Mouse (Mus musculus): Measurements from ENCODE around the gene 1700030K09Rik.

The 1700030K09Rik gene

GRCm38 (mm10) chr8:72443338-72443993 is at the start of gene 1700030K09Rik, which contains the start of gene Calr3:
TSS of gene 1700030K09Rik (plus strand) at chr8:72443880.
TSS of gene Calr3 (minus strand) at chr8:72443870.
- peak; percentile 96 for DNase-seq (ENCODE audit: low read depth)

- no peak for DNase-seq (ENCODE audit: low read depth)
Observed at GRCm38 (mm10) chr8:72401381-72401780, 42.3 kb upstream of the 1700030K09Rik start.

GRCm38 (mm10) chr8:72402981-72403380 is 40.7 kb upstream of the 1700030K09Rik start:
- DNase-seq (ENCODE audit: low read depth), result no peak

- no peak for DNase-seq (ENCODE audit: low read depth)
Observed at GRCm38 (mm10) chr8:72407878-72408277, 35.8 kb upstream of the 1700030K09Rik start.

DNA sequence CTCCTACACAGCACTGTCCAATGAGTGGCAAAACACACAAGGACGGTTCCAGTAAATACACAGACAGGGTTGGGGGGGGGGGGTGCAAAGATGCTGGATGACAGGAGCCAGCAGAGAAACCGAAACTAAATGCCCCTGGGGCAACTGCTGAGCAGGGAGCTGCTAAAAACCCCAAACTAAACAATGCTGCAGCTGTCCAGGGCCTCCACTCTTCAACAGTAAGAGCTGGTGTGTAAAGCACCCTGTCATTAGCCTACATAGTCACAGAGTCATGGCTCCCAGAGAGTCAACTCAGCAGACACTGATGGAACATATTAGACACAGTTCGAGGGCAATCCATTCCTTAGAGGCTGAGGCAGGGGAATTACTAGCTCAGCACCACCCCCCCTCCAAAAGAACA is 34.2 kb upstream of the 1700030K09Rik start:
- DNase-seq (ENCODE audit: low read depth), result no peak

- no peak for DNase-seq (ENCODE audit: low read depth)
Observed at GRCm38 (mm10) chr8:72413839-72414238, 29.8 kb upstream of the 1700030K09Rik start.

DNA sequence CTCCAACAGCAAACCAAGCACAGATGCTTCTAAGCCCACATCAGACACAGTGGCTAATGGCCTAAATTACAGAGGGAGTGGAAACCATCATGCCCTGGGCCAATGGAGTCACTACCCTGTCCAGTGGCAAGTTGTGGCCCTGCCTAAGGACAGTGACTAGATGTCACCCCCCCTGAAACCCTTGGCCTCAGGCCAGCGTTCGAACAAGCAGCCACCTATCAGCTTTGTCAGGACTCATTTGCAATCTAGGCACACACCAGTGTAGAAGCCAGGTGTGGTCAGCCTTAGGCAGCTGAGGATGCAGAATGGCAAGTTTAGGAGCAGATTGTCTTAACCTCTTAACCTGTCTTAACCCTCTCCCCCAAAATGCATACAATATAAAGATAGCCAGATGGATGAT is 28.4 kb upstream of the 1700030K09Rik start:
- no peak for DNase-seq (ENCODE audit: low read depth)

- no peak for DNase-seq (ENCODE audit: low read depth)
Observed at GRCm38 (mm10) chr8:72418073-72418472, 25.6 kb upstream of the 1700030K09Rik start.

DNA sequence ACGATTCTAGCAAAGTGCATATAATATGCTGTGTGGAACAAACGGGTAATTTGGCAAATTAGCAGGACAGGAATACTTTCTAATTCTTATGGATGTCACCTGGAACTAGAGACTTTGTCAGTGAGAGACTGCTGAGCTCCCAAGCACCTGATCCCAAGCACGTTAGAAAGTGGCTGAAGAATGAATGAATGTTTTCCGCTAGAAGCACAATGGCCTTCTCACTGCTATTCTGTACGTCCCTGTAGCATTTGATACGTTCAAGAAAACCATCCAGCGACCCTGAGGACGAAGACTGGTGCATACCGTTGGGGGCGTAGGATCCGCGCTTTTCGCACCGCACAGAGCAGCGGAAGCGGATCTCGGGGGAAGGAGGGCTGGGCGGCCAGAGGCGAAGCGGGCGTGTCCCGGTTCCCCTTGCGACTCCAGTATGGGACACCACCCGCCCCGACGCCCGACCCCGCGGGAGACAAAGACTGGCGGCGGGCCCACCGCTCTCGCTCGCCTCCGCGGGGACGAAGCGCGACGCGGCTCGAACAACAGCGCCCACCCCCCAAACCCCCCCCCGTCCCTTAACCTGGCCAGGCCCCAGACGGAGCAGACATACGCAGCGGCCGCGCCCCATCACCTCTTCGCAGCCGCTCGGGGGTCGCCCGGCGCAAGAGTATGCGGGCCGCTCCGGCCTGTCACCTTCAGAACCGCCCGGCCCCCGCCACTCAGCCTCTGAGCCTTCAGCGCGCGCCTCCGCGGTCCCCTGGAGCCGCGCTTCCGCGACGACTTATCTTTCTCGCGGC is 22.9 kb upstream of the 1700030K09Rik start:
- DNase-seq (ENCODE audit: low read depth), result no peak

GRCm38 (mm10) chr8:72421362-72422335 is 22.0 kb upstream of the 1700030K09Rik start, which contains the start of gene Eps15l1:
TSS of gene Eps15l1 (minus strand) at chr8:72421460.
- DNase-seq (ENCODE audit: low read depth), result peak; percentile 97

DNA sequence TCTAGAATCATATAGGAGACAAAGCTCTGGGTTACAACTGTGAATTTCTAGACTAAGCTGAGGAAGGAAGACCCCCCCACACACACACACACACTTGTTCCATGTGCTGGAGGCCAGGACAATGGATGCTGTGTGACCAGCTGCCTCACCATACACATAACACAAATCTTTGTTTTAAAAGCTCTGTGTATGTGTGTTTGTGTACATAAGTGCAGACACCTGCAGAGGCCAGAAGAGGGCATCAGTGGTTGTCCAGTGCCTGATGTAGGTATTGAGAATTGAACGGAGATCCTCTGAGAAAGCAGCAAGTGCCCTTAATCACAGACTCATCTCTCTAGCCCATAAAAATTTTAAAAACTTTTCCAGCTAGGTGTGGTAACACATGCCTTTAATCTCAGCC is 20.8 kb upstream of the 1700030K09Rik start:
- no peak for DNase-seq (ENCODE audit: low read depth)

- no peak for DNase-seq (ENCODE audit: low read depth)
Observed at GRCm38 (mm10) chr8:72429676-72430075, 14.0 kb upstream of the 1700030K09Rik start.

DNA sequence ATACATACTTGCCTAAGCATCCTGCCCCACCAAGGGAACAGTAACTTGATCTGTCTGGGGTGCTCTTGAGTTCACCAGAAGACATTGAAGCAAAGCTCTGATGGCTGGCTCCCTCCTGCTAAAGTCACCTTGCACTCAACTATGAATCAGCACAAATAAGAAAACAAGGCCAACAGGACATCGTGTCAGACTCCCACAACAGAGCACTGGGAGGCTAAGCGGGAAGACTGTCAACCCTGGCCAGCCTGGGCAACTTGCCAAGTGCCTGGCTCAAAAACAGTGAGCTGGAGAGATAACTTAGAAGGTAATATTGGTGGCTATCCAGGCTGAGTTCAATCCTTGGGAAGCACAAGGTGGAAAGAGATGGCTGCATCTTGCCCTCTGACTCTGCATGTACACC is 8.7 kb upstream of the 1700030K09Rik start:
- no peak for DNase-seq (ENCODE audit: low read depth)

DNA sequence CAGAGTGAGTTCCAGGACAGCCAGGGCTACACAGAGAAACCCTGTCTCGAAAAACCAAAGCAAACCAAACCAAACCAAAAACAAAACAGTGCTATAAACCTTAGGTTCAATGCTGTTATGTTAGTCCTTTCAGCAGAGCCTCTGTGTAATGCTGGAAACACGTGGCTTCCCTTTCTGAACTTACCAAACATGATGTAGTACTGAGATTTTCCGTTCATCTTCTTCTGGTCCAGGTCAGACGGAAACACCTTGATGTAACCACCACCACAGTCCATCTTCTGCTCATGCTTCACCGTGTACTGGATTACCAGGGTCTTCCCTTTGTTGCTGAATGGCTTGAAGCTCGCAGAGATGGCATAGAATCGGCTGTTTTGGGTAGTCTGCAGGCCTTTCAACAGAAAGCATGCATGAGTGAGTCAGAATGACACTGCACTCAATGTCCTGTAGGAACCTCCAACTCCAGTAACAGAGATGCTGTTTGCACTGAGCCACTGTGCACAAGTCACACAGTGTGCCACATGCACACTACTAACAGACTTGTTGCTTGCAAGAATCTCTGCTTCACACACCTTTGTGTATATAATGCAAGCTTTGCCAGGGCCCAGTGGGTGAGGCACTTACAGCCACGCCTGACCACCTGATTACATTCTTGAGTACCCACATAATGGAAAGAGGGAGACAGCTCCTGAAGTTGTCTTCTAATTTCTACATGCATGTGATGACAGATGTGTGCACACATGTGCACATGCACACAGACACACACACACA is 5.2 kb upstream of the 1700030K09Rik start:
- DNase-seq (ENCODE audit: low read depth), result no peak

GRCm38 (mm10) chr8:72443994-72444350 is 292 bp downstream of the 1700030K09Rik start:
- no peak for DNase-seq (ENCODE audit: low read depth)

DNA sequence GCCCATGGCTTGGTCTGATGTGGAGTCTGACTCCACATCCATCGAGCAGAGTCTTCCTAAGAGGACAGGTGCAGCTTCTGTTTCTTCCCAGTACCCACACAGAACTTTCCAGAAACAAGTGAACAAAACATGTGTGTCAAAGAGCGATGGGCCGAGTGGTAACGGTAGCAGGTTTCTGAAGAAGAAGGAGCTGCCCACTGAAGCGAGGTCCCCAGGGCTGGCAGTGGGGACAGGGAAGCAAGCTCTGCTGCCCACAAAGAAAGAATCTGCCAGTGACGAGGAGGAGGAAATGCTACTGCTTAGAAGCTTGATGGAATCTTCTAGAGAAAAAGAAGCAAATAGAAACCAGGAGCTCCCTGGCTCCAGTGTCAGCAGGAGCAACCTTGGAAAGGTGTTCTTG is 1.4 kb downstream of the 1700030K09Rik start:
- no peak for DNase-seq (ENCODE audit: low read depth)

DNA sequence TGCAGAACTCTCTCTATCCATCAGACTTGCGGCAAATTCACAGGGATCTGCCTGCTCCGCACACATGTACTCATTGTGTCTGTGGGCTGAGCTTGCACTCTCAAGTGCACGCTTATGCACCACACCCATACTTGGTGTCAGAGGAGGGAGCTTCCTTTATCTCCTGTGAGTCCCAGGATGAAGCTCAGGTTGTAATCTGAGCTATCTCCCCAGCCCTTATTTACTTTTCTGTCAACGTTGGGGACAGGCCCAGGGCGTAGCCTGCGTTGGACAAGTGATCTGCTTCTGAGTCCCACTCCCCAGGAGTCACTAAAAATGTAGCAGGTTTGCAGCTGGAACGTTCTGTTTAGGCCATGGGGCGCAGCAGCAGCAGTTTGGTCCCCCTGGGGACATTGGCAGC is 7.8 kb downstream of the 1700030K09Rik start:
- DNase-seq (ENCODE audit: low read depth), result no peak

DNA sequence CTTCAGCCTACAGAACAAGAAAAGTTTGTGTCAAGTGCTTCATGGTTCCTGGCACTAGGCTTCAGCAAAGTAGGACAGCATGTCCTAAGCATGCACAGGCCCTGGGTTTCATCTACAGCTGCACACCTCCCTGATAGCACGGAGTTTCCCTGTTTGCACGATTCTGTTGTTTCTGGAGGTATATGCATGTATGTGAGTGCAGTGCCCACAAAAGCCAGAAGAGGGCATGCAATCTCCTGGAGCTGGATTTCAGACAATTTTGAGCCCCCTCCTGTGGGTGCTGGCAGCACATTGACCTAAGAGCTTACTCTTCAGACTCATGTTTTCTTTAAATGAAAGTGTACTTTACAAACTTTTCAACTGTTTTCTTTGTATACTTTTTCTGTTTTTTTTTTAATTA is 10.2 kb downstream of the 1700030K09Rik start:
- no peak for DNase-seq (ENCODE audit: low read depth)

- DNase-seq (ENCODE audit: low read depth), result no peak
Observed at GRCm38 (mm10) chr8:72455317-72455716, 11.6 kb downstream of the 1700030K09Rik start.

DNA sequence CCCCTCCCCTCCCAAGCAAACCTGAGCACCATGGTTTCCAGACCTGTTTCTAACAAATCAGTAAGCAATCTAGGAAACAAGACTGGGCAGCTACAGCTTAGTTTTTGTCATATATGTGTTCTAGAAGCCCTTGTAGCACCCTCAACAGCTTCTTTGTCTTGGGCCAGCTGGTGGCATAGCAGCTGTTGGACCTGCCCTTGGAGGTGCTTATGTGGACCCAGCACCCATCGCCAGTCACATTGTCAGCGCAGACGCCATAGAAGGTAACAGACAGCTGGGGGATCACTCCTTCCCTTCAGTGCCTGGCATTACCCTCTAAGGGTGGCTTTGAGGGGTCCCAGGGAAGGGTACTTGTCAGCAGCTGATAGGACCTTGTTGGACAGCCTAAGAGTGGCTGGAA is 14.1 kb downstream of the 1700030K09Rik start:
- no peak for DNase-seq (ENCODE audit: low read depth)

DNA sequence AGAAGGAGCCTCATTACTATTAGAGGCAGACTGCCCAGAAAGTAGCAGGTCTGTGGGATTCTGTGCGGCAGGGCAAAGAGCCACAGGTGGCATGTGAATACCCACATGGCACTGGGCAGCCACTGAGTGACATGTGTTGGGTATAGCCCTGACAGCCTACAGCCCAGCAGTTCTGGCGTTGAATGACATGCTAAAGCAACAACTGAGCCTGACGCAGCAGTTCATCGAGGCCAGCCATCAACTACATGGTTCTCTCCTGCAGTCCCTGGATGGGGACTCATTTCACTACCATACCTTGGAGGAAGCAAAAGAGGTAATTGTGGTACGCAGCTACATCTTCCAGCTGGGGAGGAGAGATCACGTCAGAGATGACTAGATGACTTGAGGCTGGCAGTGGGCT is 14.8 kb downstream of the 1700030K09Rik start:
- no peak for DNase-seq (ENCODE audit: low read depth)
